Mouse (Mus musculus) embryonic fibroblast, embryonic 13.5 days (primary cell): Measurements from ENCODE around the gene Ppp1r12b.
A peak's percentile ranks its signal among the peaks of the same experiment; 100 is the strongest.

Source experiments
- CTCF ChIP-seq: IDR thresholded peaks from 2 replicates; pipeline ENCODE4 v1.5.1; 2011; ENCODE audit warnings: mild to moderate bottlenecking, control low read depth, low read length, moderate library complexity, borderline replicate concordance; ENCODE audit not compliant: insufficient read depth
- POLR2A ChIP-seq: IDR thresholded peaks from 2 replicates; pipeline ENCODE4 v1.6.1; 2011; ENCODE audit warnings: low read depth, mild to moderate bottlenecking, control low read depth, low read length, moderate library complexity

DNA sequence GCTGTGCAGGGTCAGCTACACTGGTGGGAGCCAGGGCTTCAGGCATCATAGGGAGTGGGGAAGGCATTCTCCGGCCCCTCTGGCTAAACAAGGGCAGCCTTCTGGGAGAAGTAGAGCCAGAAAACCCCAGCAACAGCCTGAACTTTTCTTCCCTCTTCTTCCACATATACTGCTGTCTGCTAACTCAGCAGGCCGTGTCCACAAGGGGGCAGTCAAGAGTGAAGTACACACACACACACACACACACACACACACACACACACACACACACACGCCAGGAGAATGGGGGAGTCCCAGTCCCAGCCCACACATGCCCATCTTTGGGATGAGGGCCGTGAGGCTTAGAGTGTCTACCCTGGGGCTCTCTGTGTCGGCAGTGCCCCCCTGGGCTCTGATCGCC lies 214.3 kb downstream of the Ppp1r12b start:
- TF ChIP-seq CTCF (peak; percentile 33; the same call in 1 of the 2 replicates), POLR2A (no peak)
